Mouse (Mus musculus) NIH3T3 (cell line): Measurements from ENCODE around the gene Samd5.

Source experiments
- DNase-seq: peaks from one replicate; pipeline ENCODE4 v3.0.0-alpha.2; 2012; ENCODE audit warnings: low read depth

Gene Samd5

DNA sequence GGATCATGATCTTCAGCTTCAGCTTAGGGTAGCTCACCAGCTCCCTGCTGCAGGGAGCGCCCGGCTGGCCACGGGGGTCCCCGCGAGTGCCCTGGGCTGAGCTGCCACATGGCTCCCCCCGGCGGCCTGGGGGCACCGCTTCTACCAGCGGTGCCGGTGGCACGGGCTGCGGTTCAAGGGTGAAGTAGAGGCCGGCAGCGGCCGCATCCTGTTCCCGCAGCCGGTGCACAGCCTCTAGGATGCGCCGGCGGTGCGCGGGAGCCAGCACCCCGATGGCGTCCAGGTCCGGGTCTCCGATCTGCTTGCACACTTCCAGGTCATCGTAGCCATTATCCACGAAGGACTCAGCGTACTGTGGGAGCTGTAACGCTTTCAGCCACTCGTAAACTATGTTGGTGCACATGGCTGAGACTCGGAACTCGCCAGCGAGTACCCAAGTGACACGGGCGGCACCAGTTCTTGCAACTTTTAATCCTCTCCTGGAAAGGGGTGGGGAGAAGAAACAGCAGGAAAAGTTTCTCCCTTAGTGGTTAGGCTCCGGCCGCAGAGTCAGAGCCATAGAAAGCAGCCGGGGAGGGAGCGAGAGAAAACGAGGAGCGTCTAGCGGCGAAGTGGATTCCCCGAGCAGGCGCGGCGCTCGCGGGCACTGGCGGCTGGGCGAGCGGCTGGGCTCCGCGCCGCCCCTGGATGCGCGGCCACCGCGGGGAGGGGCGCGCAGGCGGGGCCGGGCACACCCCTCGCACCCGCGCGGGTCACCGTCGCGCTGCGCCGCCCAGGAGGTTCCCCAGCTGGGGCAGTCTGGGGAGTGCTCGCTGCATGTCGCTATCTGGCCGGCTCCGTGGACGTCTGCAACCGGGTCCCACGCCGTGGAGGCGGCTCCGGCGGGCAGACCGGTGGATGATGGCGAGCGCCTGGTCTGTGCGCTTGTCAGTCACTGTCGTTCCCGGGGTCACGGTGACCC lies at the start of gene Samd5:
TSS of gene Samd5 (minus strand) at position 648 of the 961 bp plus-strand sequence.
- DNase-seq, result peak; percentile 53

DNA sequence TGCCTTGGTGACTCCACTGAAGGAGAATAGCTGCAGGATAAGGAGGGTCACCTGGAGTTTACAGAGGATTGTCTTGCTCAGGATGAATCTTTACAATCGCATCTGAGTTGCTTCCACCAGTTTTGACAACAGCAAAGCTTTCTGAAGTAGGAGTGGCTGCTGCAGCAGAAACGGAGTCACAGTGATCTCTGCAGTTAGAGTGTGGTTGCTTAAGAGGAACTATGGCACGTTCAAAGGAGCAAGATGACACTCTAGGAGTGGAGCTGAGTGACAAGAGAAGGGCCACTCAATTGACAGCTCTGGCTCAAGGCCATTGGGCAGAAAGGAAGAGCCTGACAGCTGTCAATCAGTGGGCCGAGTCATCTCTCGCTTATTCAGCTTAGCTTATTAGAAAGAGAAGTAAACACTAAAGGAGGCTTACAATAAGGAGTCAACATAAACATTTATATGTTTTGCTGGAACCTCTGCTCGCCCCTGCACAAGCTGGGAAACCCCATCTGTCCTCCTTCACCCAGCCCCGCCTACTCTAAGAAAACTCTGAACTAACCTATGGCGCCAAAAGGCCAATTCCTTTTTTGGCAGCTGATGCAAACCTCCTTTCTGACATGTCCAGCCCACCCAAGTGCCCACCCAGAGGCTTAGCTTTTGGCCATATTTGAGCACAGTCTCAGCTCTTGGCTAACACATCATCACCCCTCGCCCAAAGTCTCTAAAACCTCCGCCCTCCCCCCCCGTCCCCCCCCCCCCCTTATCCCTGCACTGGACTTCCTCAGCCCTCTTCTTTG lies 47.7 kb upstream of the Samd5 start:
- DNase-seq, result no peak

DNA sequence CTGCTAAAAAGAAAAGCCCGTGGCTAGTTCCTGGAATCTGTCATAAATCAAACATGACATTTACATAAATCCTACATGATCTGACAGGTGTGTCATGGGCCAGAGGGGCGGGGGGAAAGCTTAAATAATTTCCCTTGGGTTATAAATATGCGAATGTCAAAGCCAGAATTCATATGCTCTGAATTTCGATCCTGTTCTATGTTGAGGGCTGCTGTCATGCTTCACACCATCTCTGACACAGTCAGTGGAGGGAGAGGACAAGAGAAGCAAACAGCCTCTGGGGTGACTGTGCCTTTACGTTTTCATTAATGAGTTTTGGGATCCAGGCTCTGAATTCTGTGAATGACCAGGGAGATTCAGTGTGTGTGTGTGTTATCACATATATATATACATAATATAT lies 45.0 kb upstream of the Samd5 start:
- DNase-seq, result no peak

DNA sequence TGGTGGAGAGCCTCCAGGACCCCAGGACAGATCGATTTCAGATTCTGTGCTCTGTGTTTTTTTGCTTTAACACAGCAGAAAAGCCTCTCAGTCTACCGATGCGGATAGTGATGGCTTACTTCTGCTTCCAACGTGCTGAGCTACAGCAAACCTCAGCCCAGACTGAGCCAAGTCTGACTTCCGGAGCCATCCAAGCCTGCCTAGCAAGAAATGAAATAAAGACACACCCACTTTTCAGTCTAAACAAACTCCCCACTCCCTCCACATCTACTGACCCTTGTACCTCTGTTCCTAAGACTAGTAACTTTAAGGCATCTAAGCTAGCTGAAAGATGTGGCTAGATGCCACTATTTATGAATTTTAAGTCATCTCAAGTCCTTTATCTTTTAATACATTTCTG lies 43.1 kb upstream of the Samd5 start:
- DNase-seq, result no peak

DNA sequence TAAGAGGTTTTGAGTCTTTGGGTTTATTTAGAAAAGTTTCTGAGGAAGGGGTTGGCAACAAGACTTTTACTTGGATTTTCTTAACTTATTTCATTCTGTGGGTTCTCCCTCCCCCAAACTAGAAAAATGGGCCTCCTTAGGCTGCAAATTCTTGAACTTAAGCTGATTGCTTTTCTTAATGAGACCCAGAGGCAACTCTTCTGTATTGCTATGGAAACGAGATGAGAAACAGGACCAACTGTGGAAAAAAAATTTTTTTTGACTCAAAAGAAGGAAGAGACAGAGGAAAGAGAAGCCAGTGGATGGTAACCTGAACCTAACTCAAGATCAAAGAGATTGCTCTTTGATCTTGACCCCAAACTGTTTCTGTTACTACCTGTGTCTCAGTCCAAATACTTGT lies 29.9 kb upstream of the Samd5 start:
- no peak for DNase-seq

DNA sequence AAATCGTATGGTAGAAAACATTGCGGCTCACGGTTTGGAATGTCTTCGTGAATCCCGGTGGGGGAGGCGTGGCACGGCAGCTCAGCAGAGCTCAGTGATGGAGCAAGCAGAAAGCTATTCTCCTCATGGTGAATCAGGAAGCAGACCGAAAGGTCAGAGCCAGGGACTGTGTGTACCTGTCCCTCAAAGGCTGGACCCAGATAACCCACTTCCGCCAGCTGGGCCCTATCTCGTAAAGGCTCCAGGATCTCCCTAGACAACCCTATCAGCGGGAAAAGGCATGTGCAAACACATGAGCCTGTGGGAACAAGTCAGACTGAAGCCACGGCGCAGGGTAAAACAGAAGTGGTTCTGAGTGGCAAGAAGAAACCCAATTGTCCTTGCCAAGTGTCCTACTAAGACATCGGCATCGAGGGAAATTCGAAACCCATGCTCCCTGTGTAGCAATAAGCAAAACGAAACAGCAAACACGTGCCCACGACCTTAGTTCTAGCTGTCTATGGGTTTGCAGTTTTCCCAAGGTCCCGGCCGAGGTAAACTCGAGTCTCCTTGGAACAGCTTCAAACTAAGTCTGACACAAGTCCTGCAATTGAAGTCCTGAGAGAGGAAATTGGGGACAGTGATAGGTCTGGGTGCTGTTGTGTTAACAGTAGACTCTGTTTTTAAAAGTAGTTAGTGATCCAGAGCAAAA lies 24.2 kb upstream of the Samd5 start:
- DNase-seq, result no peak

DNA sequence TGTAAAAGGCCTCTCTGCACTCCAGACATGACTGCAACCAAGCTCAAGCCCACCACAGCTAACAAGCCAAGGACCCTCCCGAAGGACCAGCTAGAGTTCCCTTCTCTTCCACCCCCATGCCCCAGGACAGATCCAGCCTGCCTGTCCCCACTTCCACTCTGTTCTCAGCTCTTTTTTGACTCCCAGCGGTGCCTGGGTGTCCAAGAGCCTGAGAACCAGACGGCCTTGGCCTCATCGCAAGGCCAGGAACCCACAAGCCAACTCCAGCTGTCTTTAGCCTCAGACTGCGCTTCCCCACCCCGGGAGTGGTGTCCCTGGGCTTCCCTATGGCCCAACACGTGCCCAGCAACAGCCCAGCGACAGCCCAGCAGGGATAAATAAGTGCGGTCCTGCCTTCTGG lies 23.1 kb upstream of the Samd5 start:
- no peak for DNase-seq

DNA sequence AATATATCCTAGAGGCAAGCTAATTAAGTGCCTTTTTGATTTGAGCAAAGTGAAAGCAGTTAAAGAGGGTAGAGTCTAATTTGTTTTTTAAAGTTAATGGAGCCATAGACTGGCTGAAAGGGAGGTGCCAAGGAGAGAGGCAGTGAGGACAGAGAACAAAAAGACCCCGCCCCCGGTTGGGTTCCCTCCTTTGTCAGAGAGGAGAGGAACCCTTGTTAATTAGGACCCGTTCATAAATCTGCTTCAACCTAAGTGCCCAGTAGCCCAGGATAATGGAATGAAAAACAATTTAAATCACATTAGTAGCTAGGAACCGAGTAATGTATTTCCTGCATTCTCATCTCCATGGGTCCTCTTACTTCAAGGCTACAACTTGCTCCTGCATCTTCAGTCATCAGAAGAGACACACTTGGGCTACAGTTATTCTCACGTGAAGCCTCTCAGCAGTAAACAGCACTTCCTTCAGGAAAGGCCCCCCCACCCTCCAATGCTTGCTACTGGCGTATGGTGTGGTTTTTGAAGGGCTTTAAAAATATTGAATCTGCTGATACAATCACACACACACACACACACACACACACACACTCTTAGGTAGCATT lies 21.6 kb upstream of the Samd5 start:
- no peak for DNase-seq

DNA sequence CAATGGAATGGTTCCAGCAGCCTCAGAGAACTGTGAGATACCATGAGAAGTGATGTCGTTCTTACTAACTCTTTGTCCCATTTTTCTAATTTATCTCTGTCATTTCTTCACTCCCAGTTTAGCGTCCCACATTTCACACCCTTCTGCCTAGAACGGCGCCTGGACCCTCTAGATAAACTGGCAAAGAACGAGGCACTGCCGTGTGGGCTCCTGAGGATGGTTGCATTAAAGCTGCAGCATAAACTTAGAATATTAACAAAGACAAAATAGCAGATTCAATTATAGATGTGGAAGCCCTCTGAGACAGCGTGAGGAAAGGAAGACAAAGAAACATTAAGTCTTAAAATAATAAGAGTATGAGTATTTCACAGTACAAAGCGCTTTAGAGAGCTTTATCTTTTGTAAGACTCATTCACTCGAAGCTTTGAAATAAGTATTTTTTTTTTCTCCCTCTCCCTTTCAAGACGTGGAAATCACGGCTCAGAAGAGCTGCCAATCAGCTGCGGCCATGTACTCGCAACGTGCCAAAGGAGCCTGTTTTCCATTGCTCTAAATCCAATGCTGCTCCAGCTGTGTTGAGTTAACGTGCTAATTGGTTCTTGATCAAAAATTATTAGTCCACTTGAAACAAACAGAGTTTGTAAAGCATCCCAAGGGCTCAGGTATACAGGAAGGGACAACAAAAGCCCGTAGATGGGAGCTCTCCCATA lies 19.1 kb upstream of the Samd5 start:
- no peak for DNase-seq

DNA sequence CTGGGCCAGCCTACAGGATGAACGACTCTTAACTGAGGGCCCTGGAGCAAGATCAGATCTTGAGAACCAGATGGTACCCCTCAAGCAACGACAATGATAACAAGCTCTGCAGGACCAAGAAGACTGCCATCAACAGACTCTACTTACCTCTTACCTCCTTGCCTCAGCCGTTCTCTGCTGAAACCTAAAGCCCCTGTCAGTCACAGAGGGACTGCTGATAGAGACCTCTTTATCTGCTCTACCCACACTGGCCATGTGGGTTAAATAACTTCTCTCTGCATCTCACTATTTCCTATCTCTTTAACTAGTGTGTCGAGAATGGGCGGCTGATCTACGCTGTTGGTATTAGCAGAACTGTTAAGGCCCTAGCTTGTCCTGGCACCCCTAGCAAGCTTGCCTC lies 5.9 kb upstream of the Samd5 start:
- no peak for DNase-seq

DNA sequence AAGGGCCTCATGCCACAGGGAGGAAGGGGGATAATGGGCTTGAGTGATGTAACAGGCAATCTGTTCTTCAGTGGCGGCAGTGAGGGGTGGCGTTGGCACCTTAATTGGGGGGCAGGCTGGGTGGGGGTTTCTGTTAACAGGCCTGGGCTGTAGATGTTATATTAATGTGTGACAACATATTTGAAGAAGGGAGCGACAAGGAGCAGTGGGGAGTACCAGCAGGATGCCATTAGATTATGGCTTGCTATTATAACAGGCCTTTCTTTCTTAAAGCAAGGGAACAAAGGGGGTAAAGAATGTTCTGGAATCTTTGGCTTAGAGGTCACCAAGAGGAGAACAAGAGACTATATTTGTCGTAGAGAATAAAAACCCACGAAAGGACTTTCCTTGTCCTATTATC lies 4.9 kb upstream of the Samd5 start:
- DNase-seq, result no peak

DNA sequence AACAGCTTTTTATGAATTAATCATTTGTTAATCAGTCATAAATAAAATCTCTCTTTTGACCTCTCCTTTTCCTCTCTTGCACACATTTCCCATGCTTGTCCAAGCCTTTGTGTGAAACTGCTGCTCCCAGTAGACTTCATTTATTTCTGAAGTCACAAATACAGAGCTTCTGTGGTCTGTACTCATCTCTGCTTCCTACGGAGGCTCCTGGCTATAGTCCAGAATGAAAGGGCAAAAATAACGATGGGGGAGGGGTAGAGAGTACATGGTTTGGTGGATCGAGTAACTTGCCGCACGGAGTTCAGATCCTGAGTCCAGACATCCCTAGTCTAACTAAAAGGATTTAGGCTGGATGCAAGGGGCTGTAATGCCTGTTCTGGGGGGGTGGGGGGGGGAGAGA lies 3.1 kb upstream of the Samd5 start:
- DNase-seq, result peak; percentile 9

DNA sequence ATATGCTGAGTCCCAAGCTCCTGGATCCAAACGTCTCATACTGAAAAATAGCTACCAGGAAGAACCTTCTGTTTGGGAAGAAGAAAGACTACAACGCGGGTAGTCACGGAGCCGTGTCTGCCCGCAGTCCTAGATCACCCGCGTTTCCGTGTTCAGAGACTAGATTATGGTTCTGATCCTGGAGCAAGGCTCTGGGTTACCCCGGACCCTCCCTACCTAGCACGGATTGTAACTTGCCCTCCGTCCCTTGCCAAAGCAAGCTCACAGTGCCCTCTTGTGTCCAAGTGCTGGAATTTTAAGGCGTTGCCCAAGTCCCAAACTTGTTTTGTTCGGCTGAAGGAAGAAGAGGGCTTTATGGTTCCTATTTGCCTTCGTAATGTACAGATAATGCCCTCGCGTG lies 1.9 kb upstream of the Samd5 start:
- peak; percentile 93 for DNase-seq

DNA sequence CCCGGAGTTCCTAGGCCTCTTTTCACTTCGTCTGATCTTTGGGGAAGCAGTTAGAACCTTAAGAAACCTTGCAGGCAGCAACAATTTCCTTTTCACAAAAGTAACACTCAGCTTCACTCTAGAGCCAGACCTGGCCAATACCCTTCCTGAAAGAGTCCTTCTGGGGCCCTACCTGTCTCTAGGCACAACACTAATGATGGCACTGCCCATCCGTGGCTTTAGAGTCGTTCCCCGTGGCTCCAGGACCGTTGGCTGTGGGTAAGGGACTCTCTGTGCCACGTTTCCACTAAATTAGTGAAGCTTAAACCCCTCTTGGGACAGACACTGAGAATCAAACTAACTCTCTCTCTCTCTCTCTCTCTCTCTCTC lies 1.4 kb upstream of the Samd5 start:
- no peak for DNase-seq

DNA sequence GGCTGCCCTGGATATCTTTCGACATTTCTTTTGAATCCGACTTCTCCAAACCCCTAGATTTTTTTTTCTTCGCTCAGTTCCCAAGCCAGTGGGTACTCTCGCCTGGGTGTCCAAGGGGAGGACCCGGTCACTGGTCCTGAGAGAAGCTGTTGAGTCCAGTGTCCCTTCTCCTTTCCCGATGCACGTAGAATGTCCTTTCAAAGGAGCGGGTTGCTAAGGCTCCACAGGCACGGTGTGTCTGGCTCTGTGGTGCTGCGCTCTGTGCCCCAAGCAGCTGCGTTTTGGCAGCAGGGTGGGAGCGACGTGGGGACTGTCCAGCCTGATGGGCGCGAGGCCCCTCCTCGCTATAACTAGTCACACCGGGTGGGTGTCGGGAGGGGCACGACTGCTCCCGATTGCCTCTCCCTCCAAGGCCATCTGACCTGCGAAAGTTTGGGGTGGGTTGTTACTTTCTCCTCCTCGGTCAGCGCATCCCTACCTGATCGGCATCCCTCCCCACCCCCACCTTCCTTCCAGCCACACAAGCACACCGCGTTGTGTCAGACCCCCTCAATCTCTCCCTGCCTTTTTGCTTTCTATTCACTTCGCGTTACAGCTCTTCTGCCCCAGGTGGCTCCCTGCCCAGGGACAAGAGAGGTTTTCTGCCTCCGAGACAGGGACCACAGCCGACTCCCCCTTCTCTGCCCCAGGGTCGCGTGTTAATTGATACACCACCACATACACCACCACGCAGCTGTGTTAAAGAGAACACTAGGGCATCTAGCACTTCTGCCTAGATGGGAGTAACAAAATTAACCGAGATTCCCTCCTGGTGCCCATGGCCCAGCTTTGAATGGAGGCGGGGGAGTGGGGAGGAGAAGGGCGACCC lies 776 bp upstream of the Samd5 start:
- no peak for DNase-seq

DNA sequence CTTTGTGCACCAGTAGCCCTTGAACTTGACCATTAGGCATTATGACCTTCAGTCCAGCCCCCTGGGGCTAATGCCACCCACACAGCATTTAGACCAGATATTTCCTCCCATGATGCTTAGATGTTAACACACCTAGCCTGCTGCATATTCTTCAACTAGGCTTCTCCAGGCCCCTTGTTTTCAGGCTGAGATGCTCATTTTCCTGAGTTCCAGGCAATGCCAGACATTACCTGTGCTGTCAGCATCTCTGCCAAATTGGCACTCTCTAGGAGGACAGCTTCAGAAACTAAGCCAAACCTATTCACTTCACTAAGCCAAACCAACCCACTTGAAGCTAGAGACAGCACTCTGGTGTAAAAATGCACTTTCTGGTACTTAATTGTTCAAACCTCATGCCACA lies 1.7 kb downstream of the Samd5 start:
- no peak for DNase-seq

DNA sequence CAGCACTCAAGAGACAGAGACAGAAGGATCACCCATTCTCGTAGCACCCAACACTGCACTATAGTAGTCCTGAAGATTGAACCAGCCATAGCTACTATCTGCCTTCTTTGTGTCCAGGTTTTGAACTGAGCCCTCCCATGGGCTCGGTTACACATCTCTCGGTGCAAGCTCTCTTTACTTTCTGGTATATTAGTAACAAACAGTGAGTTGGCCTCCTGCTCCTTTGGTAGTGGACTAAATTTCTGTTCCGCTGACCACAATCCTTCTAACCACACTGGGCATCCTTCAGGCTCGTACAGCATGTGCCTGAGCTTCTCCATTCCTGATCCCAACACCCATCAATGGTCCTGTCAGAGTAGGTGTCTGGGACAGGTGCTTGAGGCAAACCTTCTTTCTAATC lies 2.3 kb downstream of the Samd5 start:
- DNase-seq, result no peak

DNA sequence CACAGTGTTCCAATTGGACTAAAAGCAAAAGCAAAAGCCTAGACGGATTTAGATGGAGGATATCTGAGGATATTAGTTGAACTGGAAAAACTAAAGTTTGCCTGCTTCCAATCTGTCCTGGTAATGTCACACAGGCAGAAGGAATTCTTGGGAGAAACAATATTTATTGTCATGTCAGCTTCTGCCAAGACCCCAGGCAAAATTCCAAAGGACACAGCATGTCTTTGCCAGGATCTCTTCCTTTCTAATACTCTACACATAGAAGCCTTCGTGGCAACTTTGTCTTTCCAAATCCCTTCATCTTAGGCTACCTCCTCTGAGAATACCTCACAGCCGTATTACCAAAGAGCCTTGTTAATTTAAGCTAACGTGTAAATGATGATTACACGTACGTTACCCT lies 4.7 kb downstream of the Samd5 start:
- no peak for DNase-seq

DNA sequence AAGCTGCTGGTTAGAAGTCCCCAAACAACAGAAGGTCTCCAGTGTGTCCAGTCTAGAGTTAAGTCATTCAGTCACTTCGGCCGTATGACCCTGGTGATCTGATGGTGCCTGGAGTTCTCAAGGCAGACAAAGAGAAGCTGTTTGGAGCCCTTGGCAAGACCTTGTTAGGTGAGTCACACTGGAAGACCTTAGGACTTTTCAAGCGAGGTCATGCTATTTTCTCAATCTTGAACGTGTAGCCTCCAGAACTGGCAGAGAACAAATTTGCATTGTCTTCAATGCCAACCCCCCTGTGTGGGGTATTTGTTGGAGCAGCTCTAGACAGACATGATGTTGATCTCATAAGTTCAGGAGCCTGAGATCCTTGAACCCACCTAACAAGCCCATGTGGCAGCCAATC lies 6.2 kb downstream of the Samd5 start:
- no peak for DNase-seq

DNA sequence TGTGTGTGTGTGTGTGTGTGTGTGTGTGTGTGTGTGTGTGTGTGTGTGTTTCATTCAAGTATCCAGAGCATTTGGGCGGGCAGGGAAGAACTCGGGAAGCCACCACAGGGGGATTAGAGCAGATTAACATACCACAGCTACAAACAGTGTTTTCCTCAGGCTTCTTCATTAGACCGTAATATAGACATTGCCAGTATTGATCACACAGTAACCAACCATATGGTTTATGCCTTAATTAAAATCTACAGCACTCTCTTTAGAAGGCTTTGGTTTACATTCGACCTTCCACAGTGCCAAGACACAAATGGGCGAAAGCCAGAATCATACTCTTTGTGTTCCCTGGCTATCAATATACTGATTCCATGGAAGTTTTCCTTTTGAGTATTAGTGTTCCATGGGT lies 22.1 kb downstream of the Samd5 start:
- DNase-seq, result no peak
